Mouse (Mus musculus): ENCODE results near the gene Osbpl10. TPM values are rescaled to one million over a fixed set of nuclear protein-coding genes. Genes with fewer than 3 reads are reported as not detected.
"Not testable (repeated sequence)": the region's sequence is repeated elsewhere in the genome, so short reads cannot be mapped to it uniquely, and the experiment has no call there.

Osbpl10 gene
- total RNA-seq, 4 experiments from 2014 or later: 1.9 to 4.3 (median 3.1) TPM

DNA sequence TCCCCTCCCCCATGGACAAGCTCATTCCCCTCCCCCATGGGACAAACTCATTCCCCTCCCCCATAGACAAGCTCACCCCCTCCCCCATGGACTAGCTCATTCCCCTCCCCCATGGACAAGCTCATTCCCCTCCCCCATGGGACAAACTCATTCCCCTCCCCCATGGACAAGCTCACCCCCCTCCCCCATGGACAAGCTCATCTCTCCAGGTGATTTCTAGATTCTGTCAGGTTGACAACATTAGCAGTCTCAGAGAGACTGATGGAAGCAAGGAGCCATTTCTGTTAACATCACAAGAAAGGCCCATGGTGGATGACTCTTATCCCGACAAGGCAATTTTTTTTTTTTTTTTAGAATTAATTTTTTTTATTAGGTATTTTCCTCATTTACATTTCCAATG lies 52.7 kb downstream of the Osbpl10 start:
- DNase-seq (ENCODE audit: low spot score in 2 of 2): not testable (repeated sequence)

DNA sequence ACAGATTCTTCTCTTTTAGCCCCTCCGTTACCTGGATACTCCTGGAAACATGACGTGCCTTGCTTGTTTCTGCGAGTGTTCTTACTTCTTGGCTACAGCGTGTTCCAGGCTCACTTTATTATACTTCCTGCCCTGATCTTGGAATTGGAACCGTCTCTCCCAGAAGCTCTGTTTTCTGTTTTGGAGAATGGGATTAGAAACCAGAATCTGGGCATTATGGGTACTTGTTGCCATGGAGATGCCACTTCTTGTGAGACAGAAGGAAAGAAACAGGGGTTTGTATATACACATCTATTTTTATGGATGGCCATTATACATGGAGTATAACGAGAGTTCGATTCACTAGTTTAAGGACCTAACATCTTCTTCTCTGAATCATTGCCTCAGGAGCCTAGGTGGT lies 54.4 kb downstream of the Osbpl10 start:
- no peak for DNase-seq (ENCODE audit: low spot score in 2 of 2)

DNA sequence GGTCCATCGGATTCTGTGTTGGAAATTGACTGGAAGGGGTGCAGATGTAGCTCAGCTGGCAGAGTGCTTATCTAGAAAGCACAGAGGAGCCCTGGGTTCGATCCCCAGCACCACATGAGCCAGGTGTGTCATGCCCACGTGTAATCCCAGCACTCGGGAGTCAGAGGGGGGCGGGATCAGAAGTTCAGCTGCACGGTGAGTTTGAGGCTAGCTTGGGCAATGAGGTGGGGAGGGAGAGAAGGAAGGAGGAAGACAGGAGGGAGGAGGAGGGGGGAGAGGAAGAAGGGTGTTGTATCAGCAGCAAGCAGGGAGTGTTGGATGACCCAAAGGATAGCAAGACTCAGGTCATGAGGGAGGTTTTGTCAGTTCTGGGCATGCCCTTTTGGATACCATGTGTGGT lies 55.9 kb downstream of the Osbpl10 start:
- DNase-seq (ENCODE audit: low spot score in 2 of 2): no peak

DNA sequence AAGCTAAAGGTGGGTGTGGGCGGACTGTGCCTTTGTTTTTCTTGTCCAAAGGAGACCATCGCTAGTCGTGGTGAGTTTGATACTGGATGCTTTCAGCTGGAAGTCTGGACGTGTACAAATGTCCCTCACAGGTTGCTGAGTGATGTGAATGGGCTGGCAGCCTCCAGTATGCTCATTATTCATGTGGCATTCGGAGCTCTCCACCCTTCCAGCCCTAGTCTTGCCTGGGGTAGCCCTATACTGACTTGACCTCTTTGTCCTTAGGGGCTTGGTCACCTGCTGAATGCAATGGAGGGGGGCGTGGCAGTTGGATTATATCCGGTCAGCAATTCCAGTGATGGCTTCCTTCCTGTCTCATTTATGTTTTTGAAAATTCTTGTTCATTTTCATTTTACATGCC lies 56.4 kb downstream of the Osbpl10 start:
- DNase-seq (ENCODE audit: low spot score in 2 of 2): no peak

DNA sequence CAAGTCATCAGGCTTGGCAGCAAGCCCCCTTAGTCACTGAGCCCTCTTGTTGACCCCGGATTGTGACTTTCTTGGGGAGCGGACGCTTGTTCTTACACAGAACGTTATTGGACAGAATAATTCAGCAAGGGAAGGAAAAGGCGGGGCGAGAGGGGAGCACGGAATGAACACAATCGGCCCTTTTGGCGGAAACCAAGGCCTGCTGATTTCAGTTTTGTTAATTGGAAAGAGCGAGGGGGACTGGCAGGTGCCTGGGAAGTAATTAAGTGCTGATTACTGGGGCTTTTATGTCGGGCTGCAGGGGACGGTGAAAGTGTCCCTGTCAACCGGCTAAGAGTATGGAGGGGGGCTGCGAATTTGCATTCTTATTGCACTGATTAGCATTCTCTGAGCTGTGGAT lies 59.8 kb downstream of the Osbpl10 start:
- DNase-seq (ENCODE audit: low spot score in 2 of 2): no peak

DNA sequence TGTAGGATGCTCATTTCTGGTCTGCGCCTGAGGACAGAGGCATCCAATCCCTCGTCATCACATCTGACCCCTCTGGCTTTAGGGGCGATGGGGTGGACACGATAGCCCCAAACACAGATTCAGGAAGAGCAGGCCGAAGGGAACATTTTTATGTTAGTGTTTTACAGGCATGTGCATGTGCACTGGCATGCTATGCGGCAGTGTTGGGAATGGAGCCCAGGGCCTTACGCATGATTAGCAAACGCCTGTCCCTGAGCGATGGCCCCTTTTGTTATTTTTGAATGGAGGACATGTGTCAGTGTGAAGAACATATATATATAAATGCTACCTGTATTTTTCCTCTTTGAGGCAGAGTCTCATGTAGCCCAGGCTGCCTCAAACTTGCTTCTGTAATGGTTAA lies 60.3 kb downstream of the Osbpl10 start:
- DNase-seq (ENCODE audit: low spot score in 2 of 2): no peak

DNA sequence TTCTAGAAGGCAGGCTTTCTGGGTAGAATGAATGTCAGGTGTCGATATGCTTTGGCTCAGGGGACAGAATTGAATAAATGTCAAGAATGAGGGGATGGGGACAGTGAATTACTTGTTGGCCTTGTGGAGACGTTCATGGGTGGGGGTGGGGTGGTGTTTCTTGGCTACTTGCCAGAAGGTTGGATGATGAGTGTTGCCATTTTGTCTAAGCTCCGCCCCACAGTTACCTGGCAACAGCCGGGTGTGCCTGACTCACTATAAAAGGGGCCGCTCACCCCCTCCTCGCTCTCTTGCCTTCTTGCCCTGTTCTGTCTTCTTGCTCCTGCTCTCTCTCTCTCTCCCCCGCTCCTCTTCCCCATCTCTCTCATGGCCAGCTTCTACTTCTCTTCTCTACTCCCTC lies 60.9 kb downstream of the Osbpl10 start:
- no peak for DNase-seq (ENCODE audit: low spot score in 2 of 2)

DNA sequence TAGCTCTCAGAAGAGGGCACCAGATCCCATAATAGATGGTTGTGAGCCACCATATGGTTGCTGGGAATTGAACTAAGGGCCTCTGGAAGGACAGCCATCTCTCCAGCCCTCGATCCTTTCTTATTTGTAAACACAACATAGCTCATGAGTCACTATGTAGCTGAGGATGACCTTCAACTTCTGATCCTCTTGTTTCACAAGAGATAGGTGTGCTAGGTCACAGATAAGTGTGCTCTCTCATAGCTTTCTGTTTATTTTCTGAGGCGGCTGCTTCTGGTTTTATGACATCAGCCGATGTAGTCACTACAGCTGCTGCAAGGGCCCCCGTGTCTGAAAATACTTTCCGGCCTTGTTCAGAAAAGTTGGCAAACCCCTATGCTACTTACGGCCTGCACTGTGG lies 64.2 kb downstream of the Osbpl10 start:
- no peak for DNase-seq (ENCODE audit: low spot score in 2 of 2)

DNA sequence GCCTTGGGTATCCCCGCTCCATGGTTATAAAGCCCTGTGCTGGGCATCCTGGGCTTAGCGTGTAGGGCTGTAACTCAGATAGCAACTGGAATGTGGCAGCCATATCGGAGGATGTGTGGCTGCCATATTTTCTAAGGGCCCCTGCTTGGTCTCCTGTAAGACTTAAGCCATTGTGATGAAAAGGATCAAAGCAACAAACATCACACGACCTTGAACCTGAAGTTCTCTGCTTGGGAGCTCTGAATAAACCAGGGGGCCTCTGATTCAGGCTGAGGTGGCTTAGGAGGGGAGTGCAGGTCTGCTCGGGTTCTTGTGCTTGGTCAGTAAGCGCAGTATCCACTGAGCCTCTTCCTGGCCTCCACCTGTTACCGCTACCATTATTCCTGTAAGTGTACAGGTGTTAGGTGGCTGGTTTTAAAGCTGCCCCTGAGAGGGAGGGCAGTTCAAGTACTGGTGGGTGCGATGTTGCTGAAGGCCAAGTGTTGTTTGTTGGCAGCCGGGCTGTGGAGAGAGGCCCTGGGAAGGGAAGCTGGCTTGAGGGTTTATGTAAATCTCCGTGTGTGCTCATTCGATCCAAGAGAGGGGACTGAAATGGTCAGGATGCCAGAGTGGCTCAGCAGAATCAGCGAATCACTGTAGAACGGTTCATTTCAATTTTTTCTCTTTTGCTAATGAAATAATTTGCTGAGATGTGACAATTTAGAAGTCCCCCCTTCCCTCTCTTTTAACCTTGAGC lies 64.8 kb downstream of the Osbpl10 start:
- no peak for DNase-seq (ENCODE audit: low spot score in 2 of 2)

DNA sequence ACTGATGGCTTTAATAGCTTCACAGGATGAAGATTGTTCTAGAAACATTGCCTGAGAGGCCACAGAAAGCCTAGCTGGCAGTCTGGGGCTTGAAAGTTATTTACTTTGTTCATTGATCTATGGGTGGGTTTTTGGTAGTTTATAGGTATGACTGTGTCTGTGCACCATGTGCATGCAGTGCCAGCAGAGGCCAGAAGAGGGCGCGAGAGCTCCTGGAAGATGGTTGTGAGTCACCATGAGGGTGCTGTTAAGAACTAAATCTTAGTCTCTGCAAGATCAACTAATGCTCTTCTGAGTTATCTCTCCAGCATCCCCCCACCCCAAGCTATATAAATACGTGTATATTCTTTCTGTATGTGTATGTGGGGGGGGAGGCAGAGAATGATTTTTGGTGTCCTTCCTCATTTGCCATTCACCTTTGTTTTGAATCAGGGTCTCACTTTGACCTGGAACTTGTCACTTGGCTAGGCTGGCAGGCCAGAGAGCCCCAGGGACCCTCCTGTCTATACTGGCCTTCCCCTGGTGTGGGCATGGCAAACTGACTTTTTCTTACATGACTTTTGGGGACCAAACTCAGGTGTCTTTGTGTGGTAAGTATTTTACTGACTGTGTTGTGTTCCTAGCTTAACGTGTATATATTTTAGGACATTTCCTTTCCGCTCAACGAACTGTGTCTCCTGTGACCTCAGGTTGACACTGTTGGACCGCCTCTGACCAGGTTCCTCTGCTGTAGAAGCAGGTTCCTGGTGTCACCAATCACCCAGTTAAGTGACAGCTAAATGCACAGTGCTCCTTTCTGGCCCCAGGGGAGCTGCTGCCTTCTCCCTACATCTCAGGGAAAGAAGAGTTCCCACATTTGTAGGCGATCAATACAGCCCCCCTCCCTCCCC lies 65.8 kb downstream of the Osbpl10 start:
- DNase-seq (ENCODE audit: low spot score in 2 of 2): no peak

DNA sequence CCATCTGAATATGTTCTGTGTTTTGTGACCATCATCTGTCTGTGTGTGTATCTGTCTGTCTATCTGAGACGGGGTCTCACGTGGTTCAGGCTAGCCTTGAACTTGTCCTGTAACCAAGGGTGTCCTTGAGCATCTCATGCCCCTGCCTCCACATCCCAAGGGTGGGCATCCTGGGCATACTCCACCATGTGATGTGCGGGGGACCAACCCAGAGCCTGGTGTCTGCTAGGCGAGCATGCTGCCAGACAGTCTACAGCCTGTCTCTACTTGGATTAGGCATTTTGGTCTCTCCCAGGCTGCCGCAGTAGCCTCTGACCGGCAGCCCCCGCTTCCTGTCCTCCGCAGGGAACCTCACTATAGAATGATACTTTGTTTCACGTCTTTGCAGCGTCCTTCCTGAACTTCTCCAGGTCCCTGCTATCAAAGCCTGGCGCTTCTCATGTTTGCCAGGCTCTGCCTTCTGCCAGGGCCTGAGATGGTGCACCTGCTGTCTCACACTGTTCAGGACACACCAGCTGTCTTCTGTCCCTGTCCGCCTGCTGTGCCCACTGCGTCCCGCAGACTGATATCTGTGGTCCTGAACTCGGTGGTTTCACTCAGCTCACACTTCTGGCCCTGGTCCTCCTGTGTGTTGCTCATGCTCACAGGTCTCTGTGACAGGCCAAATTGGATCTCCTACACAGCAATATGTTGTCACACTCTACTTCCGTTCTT lies 66.9 kb downstream of the Osbpl10 start:
- DNase-seq (ENCODE audit: low spot score in 2 of 2): peak in 1 of 2 experiments; percentile 17

DNA sequence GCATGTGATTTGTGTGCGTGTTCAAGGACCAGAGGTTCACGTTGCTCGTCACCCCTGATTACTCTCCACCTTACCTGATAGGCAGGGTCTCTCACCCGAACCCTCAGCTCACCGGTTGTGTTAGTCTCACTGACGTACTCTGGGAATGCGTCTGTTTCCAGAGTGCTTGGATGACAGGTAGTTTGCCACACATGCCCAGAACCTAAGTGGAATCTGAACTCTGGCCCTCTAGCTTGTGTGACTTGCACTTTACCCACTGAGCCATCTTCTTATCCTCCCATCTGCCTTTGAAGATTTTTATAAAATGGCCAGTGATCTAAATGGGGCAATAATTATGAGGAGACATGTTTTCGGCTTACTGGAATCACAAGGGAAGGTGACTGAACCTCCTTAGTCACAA lies 68.3 kb downstream of the Osbpl10 start:
- no peak for DNase-seq (ENCODE audit: low spot score in 2 of 2)

DNA sequence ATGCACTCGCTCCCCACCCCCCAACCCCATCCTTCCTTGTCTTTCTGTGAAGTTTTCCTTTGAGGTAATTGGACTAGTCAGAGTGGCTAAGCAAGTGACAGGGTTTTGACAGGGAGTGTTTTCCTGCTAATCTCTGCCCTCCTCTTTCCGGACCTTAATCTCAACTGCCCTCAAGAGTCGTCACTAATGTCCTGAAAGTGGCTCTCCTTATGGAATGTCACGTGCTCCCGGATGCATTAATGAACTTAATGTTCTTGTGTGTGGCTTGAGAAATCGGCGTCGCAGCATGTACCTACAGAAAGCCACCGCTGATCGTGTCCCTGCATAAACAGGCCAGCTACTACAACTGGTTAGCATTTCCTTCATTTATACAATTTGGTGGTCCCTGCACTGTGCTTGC lies 70.0 kb downstream of the Osbpl10 start:
- no peak for DNase-seq (ENCODE audit: low spot score in 2 of 2)

DNA sequence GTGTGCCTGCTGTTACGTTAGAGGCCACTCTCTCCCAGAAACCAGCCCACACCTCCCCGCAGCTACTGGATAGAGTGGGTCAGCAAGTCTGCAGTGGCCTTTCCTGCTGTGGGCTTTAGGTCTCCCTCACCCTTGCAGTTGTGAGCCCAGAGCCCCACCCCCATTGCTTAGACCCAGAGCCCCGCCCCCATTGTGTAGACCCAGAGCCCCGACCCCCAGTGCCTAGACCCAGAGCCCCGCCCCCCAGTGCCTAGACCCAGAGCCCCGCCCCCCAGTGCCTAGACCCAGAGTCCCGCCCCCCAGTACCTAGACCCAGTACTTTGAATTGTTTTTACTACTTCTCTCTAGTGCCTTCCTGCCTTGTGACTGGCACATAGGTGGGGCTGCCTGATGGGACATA lies 70.5 kb downstream of the Osbpl10 start:
- DNase-seq (ENCODE audit: low spot score in 2 of 2): no peak

DNA sequence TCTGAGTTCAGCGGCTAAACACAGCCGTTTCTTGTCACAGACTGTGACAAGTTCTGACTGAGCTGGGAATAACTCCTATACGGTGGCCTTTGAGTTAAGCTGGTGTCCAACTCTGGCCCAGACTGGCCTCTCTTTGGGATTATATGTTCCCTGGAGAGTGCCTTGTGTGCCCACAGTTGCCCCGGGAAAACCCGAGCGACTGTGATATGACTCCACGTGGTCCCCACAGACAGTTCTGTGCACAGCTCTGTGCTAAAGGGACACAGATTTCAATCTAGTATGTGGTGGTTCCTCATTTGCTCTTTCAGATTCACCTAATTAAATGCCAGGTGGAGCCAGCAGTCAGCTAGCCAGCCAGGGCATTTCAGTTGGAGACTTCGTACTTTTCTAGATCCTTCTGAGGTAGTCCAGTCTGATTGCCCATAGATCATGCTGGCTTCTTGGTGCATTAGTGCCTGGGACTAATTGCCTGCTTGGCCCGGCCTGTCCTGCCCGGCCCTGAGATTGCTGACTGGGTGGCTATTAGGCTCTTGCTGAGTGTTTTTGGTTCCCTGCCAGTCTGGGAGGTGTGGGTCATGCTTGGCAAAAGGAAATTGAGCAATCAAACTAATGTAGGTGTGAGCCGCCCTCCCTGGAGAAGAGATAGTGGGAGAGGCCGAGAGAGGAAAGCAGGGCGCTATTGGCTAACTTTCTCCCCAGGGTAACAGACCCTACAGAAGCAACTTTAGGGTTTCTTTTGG lies 71.8 kb downstream of the Osbpl10 start:
- peak; percentile 37 to 53 for DNase-seq (ENCODE audit: low spot score in 2 of 2)

DNA sequence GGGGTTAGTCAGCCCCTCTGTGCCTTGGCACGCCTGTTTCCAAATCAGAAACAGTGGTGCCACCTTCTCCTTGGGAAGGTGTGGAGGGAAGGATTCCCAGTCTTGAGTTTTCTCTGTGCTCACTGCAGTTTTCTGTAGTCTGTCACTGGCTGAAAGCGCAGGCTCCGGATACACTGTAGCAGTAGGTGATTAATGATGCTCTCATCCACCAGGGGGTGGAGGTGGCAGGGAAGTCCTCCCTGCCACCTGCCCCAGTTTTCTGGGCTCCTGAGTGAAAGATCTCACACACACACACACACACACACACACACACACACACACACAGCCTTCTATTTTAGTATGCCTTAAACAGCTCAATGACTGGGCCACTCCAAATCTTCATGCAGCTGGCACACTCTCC lies 73.6 kb downstream of the Osbpl10 start:
- DNase-seq (ENCODE audit: low spot score in 2 of 2): no peak

DNA sequence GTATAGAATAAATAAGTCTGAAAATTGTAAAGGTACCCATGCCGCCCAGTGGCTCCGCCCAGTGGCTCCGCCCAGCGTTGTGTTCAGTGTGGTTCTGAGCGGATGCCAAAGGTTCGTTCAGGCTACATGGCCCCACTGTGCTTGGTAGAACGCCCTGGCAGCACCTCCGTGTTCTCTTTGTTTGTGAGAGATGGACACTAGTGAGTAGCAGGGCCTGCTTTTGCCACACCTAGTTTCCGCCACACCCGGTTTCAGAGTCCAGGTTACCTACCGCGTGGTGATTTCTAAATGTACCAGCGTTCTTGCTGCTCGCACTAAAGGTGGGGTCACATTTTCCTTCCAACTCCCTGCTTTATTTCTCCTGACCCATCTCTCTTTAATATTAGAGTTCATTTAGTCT lies 75.4 kb downstream of the Osbpl10 start:
- DNase-seq (ENCODE audit: low spot score in 2 of 2): no peak

DNA sequence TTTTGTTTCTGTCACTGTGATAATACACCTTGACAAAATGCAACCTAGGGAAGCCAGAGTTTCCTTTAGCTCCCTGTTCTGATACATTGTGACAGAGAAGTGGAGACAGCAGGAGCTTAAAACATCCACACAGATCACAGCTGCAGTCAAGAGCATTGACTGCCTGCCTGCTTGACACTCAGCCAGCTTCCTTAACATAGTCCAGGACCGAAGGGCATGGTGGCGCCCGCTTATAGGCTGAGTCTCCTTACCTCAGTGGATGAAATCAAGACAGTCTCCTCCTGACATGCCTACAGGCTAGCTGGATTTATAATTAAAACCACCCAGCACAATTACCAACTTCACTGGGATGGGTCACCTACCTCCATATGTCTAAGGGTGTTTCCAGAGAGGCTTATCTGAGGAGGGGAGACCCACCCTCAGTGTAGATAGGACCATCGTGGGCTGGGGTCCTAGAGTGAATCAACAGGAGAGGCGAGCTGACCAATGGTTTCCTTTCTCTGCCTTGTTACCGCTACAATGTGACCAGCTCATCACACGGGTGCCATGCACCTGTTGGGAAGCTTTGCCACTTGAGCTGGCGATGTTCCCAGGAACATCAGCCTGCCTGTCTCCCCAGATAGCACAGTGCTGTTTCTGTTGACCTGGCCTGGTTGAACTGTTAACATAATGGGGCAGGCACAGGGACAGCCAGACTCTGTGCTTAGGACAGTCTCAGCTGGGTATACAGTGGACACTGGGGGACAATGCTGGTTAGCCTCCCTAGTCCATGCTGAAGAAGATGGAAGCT lies 76.9 kb downstream of the Osbpl10 start:
- DNase-seq (ENCODE audit: low spot score in 2 of 2): peak; percentile 42 to 65

DNA sequence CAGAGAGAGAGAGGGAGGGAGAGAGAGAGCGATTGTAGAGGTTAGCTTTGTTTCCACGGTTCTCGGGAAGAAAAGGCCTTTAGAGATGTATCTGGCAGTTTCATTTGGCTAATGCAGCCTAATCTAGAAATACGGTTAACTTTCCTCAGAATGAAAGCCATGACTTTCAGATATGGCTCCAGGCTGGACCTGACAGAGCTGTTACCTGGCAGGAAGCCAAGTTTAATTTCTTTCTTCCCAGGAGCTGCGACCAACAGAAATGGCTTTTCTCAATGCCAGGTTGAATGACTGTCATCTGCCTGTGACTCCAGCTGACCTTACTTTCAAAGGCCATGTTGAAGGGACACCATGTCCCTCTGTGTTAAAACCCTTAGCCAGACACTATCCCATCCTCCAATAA lies 80.4 kb downstream of the Osbpl10 start:
- DNase-seq (ENCODE audit: low spot score in 2 of 2): no peak

DNA sequence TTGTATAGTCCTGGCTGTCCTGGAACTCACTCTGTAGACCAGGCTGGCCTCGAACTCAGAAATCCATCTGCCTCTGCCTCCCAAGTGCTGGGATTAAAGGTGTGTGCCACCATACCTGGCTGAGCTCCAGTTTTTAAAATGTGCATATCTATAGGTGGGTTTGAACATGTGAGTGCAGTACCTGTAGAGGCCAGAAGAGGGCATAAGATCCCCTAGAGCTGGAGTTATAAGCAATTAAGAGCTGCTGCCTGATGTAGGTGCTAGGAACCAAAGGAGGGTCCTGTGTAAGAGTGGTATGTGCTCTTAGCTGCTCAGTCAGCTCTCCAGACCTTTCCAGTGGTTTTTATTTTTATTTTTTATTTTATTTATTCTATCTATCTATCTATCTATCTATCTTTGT lies 86.5 kb downstream of the Osbpl10 start:
- no peak for DNase-seq (ENCODE audit: low spot score in 2 of 2)

DNA sequence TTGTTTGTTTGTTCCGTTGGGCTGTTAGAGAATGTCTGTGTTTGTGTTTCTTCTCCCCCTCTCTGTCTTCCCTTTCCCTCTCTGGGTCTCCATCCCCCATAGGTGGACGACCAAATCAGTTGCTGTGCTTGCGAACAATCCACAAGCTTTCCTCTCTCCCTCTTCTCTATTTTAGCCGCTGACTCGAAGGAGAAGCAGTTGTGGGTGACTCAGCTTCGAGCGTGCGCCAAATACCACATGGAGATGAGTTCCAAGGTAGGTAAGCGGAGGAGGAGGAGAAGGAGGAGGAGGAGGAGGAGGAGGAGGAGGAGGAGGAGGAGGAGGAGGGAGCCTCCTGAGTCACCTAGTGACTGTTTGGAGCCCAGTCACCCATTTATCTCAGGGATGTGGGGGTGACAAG lies 88.7 kb downstream of the Osbpl10 start:
- DNase-seq (ENCODE audit: low spot score in 2 of 2): no peak
